Mouse (Mus musculus): ENCODE results near the gene Epha3. TPM values are rescaled to one million over a fixed set of nuclear protein-coding genes. Genes with fewer than 3 reads are reported as not detected.
A peak's percentile ranks its signal among the peaks of the same experiment; 100 is the strongest.

Epha3 gene
- polyA plus RNA-seq, 1 experiment from 2014 or later: 19.2 TPM

GRCm38 (mm10) chr16:63842911-63843310 lies 21.1 kb downstream of the Epha3 start:
- Histone ChIP-seq H3K36me3 (ENCODE audit: control insufficient read depth, insufficient read depth, low read length) (no peaks in the 10 kb centered on the region), H3K4me2 (ENCODE audit: low read length) (no peak overlapping the region), H3K9me3 (ENCODE audit: control insufficient read depth, low read length) (no peaks in the 10 kb centered on the region), H3K4me1 (ENCODE audit: control insufficient read depth, insufficient read depth, low read depth, low read length) (no peaks in the 10 kb centered on the region), H3K27ac (ENCODE audit: low read depth, low read length) (no peak overlapping the region), H3K27me3 (replicated peaks; ENCODE audit: control insufficient read depth, insufficient read depth, low read length) (no peaks in the 10 kb centered on the region), H3K4me3 (ENCODE audit: low read length) (no peak overlapping the region), H3K9ac (ENCODE audit: low read depth, low read length) (no peak overlapping the region)
- no peak for ATAC-seq
- 78% methylated on average over 2 of the region's 2 CpGs for WGBS

GRCm38 (mm10) chr16:63837466-63837865 lies 26.5 kb downstream of the Epha3 start:
- no peaks in the 10 kb centered on the region for H3K36me3 ChIP-seq (ENCODE audit: control insufficient read depth, insufficient read depth, low read length)
- H3K9me3 ChIP-seq (ENCODE audit: control insufficient read depth, low read length): no peaks in the 10 kb centered on the region
- no peak overlapping the region for H3K9ac ChIP-seq (ENCODE audit: low read depth, low read length)
- no peaks in the 10 kb centered on the region for H3K4me1 ChIP-seq (ENCODE audit: control insufficient read depth, insufficient read depth, low read depth, low read length)
- no peak overlapping the region for H3K4me3 ChIP-seq (ENCODE audit: low read length)
- no peaks in the 10 kb centered on the region for H3K27me3 ChIP-seq (replicated peaks; ENCODE audit: control insufficient read depth, insufficient read depth, low read length)
- no peak overlapping the region for H3K4me2 ChIP-seq (ENCODE audit: low read length)
- no peak overlapping the region for H3K27ac ChIP-seq (ENCODE audit: low read depth, low read length)
- ATAC-seq: no peak

GRCm38 (mm10) chr16:63821164-63821563 lies 42.8 kb downstream of the Epha3 start:
- no peak overlapping the region for H3K27ac ChIP-seq (ENCODE audit: low read depth, low read length)
- no peak for ATAC-seq
- H3K4me1 ChIP-seq (ENCODE audit: control insufficient read depth, insufficient read depth, low read depth, low read length): no peaks in the 10 kb centered on the region
- H3K27me3 ChIP-seq (replicated peaks; ENCODE audit: control insufficient read depth, insufficient read depth, low read length): no peaks in the 10 kb centered on the region
- H3K9ac ChIP-seq (ENCODE audit: low read depth, low read length): no peak overlapping the region
- no peaks in the 10 kb centered on the region for H3K9me3 ChIP-seq (ENCODE audit: control insufficient read depth, low read length)
- 37% methylated on average over 2 of the region's 2 CpGs for WGBS
- H3K4me3 ChIP-seq (ENCODE audit: low read length): no peak overlapping the region
- H3K4me2 ChIP-seq (ENCODE audit: low read length): no peak overlapping the region
- no peaks in the 10 kb centered on the region for H3K36me3 ChIP-seq (ENCODE audit: control insufficient read depth, insufficient read depth, low read length)

DNA sequence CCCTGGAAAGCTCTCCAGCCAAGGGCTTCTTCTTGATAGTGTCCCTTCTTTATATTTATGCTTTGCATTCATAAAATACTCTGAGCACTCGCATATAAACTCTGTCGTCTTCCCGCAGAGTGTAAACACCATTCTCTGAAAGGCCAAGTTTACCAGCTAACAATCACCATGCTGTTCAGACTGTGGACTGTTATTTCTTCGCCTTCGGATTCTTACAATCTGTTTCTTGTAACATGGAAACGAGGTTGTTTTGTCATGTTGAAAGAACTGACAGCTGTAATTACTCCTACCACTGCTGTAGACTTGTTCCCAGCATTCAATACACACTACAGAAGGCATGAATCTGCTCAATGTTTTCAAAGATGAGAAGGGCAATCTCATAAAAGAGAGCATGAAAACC lies 46.4 kb downstream of the Epha3 start:
- H3K9me3 ChIP-seq (ENCODE audit: control insufficient read depth, low read length): no peaks in the 10 kb centered on the region
- no peak for ATAC-seq
- H3K4me3 ChIP-seq (ENCODE audit: low read length): no peak overlapping the region
- no peaks in the 10 kb centered on the region for H3K36me3 ChIP-seq (ENCODE audit: control insufficient read depth, insufficient read depth, low read length)
- WGBS: 12% methylated on average over 6 of the region's 6 CpGs
- H3K27me3 ChIP-seq (replicated peaks; ENCODE audit: control insufficient read depth, insufficient read depth, low read length): no peaks in the 10 kb centered on the region
- no peaks in the 10 kb centered on the region for H3K4me1 ChIP-seq (ENCODE audit: control insufficient read depth, insufficient read depth, low read depth, low read length)
- no peak overlapping the region for H3K9ac ChIP-seq (ENCODE audit: low read depth, low read length)
- H3K27ac ChIP-seq (ENCODE audit: low read depth, low read length): no peak overlapping the region; the same call in 1 of the 2 replicates
- H3K4me2 ChIP-seq (ENCODE audit: low read length): peak overlapping the region; percentile 2

DNA sequence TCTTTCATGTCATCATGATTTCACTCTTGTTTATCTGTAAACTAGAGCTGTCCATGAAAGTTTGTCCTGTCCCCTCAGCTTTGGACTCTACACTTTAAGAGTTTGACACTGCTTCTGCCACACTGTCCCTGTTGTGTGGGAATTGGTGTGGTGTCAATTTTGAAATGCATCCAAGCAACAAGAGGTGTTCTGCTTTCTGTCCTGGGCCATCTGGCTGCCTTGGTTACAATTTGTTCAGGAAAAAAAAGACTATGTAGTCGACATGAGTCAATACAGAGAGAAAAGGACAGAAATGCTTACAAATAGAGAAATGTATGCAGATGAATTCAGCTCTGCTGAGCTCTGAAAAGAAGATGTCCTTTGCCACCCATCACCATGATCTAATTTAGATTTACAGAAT lies 47.3 kb downstream of the Epha3 start:
- Histone ChIP-seq H3K9me3 (ENCODE audit: control insufficient read depth, low read length) (no peaks in the 10 kb centered on the region), H3K4me3 (ENCODE audit: low read length) (no peak overlapping the region), H3K9ac (ENCODE audit: low read depth, low read length) (no peak overlapping the region), H3K4me2 (ENCODE audit: low read length) (no peak overlapping the region), H3K36me3 (ENCODE audit: control insufficient read depth, insufficient read depth, low read length) (no peaks in the 10 kb centered on the region), H3K27ac (ENCODE audit: low read depth, low read length) (no peak overlapping the region), H3K4me1 (ENCODE audit: control insufficient read depth, insufficient read depth, low read depth, low read length) (no peaks in the 10 kb centered on the region), H3K27me3 (replicated peaks; ENCODE audit: control insufficient read depth, insufficient read depth, low read length) (no peaks in the 10 kb centered on the region)
- WGBS: 5% methylated on average over 1 of the region's 1 CpGs
- ATAC-seq: no peak

DNA sequence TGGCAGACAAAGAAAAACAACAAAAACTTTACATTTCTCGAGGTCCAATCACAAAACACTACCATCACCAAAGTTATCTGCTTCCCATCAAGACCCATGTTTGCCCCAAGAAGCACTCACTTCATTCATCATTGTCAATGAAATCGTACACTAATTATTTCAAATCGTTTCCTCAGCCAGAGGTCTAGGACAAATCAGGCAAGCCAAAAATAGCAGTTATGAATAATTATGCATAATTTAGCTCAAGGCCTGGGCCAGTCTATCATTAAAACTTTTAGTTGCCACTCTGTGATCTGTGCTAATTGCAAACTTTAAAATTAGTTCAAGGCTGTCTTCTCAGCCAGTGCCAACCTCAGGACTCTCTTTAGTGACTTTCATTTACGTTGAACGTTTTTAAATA lies 54.1 kb downstream of the Epha3 start:
- H3K4me1 ChIP-seq (ENCODE audit: control insufficient read depth, insufficient read depth, low read depth, low read length): no peaks in the 10 kb centered on the region
- H3K27ac ChIP-seq (ENCODE audit: low read depth, low read length): no peak overlapping the region
- H3K9ac ChIP-seq (ENCODE audit: low read depth, low read length): no peak overlapping the region
- 55% methylated on average over 5 of the region's 5 CpGs for WGBS
- no peaks in the 10 kb centered on the region for H3K9me3 ChIP-seq (ENCODE audit: control insufficient read depth, low read length)
- ATAC-seq: no peak
- no peak overlapping the region for H3K4me3 ChIP-seq (ENCODE audit: low read length)
- no peaks in the 10 kb centered on the region for H3K27me3 ChIP-seq (replicated peaks; ENCODE audit: control insufficient read depth, insufficient read depth, low read length)
- H3K36me3 ChIP-seq (ENCODE audit: control insufficient read depth, insufficient read depth, low read length): no peaks in the 10 kb centered on the region
- no peak overlapping the region for H3K4me2 ChIP-seq (ENCODE audit: low read length)

DNA sequence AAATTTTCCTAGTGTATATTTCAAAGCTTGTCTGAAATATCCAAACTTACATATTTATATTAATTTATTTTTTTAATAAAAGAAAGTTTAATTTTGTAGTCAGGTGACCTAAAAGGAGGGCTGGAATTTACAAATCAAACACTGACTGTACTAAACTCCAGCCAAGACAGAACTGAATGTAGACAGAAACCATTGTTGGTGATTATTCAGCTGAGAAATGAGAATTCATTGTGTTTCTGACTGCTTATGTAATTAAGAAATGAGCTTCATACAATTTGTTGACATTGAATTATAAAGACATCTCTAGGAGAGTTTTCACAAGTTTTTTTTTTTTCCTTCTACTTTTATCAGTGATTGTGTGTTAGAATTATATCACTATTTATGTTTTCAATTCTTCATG lies 55.0 kb downstream of the Epha3 start:
- no peak overlapping the region for H3K9ac ChIP-seq (ENCODE audit: low read depth, low read length)
- H3K9me3 ChIP-seq (ENCODE audit: control insufficient read depth, low read length): no peaks in the 10 kb centered on the region
- ATAC-seq: no peak
- no peak overlapping the region for H3K4me3 ChIP-seq (ENCODE audit: low read length)
- H3K4me1 ChIP-seq (ENCODE audit: control insufficient read depth, insufficient read depth, low read depth, low read length): no peaks in the 10 kb centered on the region
- H3K36me3 ChIP-seq (ENCODE audit: control insufficient read depth, insufficient read depth, low read length): no peaks in the 10 kb centered on the region
- no peak overlapping the region for H3K4me2 ChIP-seq (ENCODE audit: low read length)
- H3K27me3 ChIP-seq (replicated peaks; ENCODE audit: control insufficient read depth, insufficient read depth, low read length): no peaks in the 10 kb centered on the region
- no peak overlapping the region for H3K27ac ChIP-seq (ENCODE audit: low read depth, low read length)

- Histone ChIP-seq H3K4me2 (ENCODE audit: low read length) (no peak overlapping the region; the same call in 1 of the 2 replicates), H3K4me1 (ENCODE audit: control insufficient read depth, insufficient read depth, low read depth, low read length) (no peaks in the 10 kb centered on the region), H3K9me3 (ENCODE audit: control insufficient read depth, low read length) (no peaks in the 10 kb centered on the region), H3K27ac (ENCODE audit: low read depth, low read length) (no peak overlapping the region), H3K4me3 (ENCODE audit: low read length) (no peak overlapping the region), H3K9ac (ENCODE audit: low read depth, low read length) (no peak overlapping the region), H3K27me3 (replicated peaks; ENCODE audit: control insufficient read depth, insufficient read depth, low read length) (no peaks in the 10 kb centered on the region), H3K36me3 (ENCODE audit: control insufficient read depth, insufficient read depth, low read length) (no peaks in the 10 kb centered on the region)
- ATAC-seq: peak; percentile 95
- 14% methylated on average over 5 of the region's 5 CpGs for WGBS
Observed at GRCm38 (mm10) chr16:63806437-63807129, 57.4 kb downstream of the Epha3 start.

DNA sequence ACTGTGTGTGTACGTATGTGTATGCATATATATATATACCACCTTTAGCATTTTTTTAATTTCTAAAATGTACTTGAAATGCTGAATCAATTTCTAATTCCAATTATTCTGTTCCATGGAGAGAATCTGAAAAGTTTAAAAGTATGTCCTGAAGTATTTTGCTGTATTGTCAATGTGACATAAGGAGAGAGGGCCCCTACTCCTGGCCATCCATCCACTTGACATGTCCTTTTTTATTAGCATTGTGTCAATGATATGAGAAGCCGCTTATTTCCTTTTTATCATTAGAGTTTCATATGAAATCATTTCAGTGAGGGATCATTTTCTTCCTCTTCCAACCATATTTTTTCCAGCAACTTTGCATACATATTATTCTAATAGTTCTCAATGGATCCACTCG lies 58.0 kb downstream of the Epha3 start:
- Histone ChIP-seq H3K27me3 (replicated peaks; ENCODE audit: control insufficient read depth, insufficient read depth, low read length) (no peaks in the 10 kb centered on the region), H3K9ac (ENCODE audit: low read depth, low read length) (no peak overlapping the region), H3K9me3 (ENCODE audit: control insufficient read depth, low read length) (no peaks in the 10 kb centered on the region), H3K36me3 (ENCODE audit: control insufficient read depth, insufficient read depth, low read length) (no peaks in the 10 kb centered on the region), H3K4me3 (ENCODE audit: low read length) (no peak overlapping the region), H3K4me2 (ENCODE audit: low read length) (no peak overlapping the region; the same call in 1 of the 2 replicates), H3K27ac (ENCODE audit: low read depth, low read length) (no peak overlapping the region), H3K4me1 (ENCODE audit: control insufficient read depth, insufficient read depth, low read depth, low read length) (no peaks in the 10 kb centered on the region)
- no peak; the same call in 1 of the 2 replicates for ATAC-seq
- 41% methylated on average over 3 of the region's 3 CpGs for WGBS

DNA sequence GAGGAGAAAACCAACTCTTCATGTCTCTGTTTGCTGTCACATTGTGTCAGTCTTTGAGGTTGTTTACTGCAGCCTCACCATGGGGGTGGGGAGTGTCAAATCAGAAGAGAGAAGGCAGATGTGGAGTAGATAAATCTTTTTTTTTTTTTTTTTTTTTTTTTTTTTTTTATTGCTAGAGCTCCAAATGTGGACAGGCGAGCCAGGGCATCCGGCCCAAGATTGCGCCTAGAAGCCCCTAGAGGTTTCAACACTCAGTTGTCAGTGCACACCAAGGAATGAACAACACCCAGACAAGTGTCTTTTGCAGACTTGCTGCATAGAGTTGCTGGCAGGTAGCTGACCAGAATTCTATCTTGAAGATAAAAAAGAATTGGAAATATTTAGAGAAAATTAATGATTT lies 62.5 kb downstream of the Epha3 start:
- Histone ChIP-seq H3K4me2 (ENCODE audit: low read length) (no peak overlapping the region), H3K4me1 (ENCODE audit: control insufficient read depth, insufficient read depth, low read depth, low read length) (no peaks in the 10 kb centered on the region), H3K9ac (ENCODE audit: low read depth, low read length) (no peak overlapping the region), H3K27me3 (replicated peaks; ENCODE audit: control insufficient read depth, insufficient read depth, low read length) (no peaks in the 10 kb centered on the region), H3K4me3 (ENCODE audit: low read length) (no peak overlapping the region), H3K27ac (ENCODE audit: low read depth, low read length) (no peak overlapping the region), H3K9me3 (ENCODE audit: control insufficient read depth, low read length) (no peaks in the 10 kb centered on the region), H3K36me3 (ENCODE audit: control insufficient read depth, insufficient read depth, low read length) (no peaks in the 10 kb centered on the region)
- 61% methylated on average over 3 of the region's 3 CpGs for WGBS
- ATAC-seq: no peak
